Mouse (Mus musculus) heart, embryonic 12.5 days (tissue): ENCODE data around the gene Actn1. TPM values are rescaled to one million over a fixed set of nuclear protein-coding genes. Genes with fewer than 3 reads are reported as not detected.

ENCODE experiments used
- ATAC-seq: fragments of 200-750 bp; cut with Nextera tagmentation; 2 replicates; pipeline ENCODE4 v1.8.0; 2017; ENCODE audit warnings: moderate TSS enrichment, moderate library complexity; ENCODE audit not compliant: insufficient number of reproducible peaks, low FRiP score
- H3K27ac ChIP-seq: fragments of 300-500 bp; sonication (generic); 2 replicates; pipeline ENCODE4 v1.5.1; 2016; ENCODE audit warnings: mild to moderate bottlenecking, moderate library complexity; ENCODE audit not compliant: poor library complexity, severe bottlenecking
- H3K27me3 ChIP-seq: fragments of 300-500 bp; sonication (generic); replicated peaks from 2 replicates; pipeline ENCODE4 v1.6.1; 2016; ENCODE audit warnings: mild to moderate bottlenecking, moderate library complexity
- H3K36me3 ChIP-seq: fragments of 300-500 bp; sonication (generic); 2 replicates; pipeline ENCODE4 v1.6.1; 2016; ENCODE audit warnings: mild to moderate bottlenecking, moderate library complexity
- H3K4me1 ChIP-seq: fragments of 300-500 bp; sonication (generic); replicated peaks from 2 replicates; pipeline ENCODE4 v1.6.1; 2016; ENCODE audit warnings: mild to moderate bottlenecking
- H3K4me2 ChIP-seq: fragments of 300-500 bp; sonication (generic); 2 replicates; pipeline ENCODE4 v1.6.1; 2016; ENCODE audit warnings: mild to moderate bottlenecking, moderate library complexity
- H3K4me3 ChIP-seq: fragments of 300-500 bp; sonication (generic); 2 replicates; pipeline ENCODE4 v1.5.1; 2016; ENCODE audit warnings: mild to moderate bottlenecking
- H3K9ac ChIP-seq: fragments of 300-500 bp; sonication (generic); 2 replicates; pipeline ENCODE4 v1.6.1; 2016; ENCODE audit warnings: mild to moderate bottlenecking, moderate library complexity
- H3K9me3 ChIP-seq: fragments of 300-500 bp; sonication (generic); replicated peaks from 2 replicates; pipeline ENCODE4 v1.6.1; 2016; ENCODE audit warnings: mild to moderate bottlenecking, moderate library complexity
- WGBS: fragments of 180-500 bp; shearing (Covaris S2); methylation state at CpG from one replicate; pipeline ENCODE4 v1.1.7; 2016; 5-methylcytosine and 5-hydroxymethylcytosine counted together
- polyA plus RNA-seq: library from polyadenylated mRNA; unstranded; fragments of >200 nt; fragmentation: Nextera tagmentation; extraction: Ambion mirVana; gene quantifications from 2 replicates; pipeline ENCODE4 v1.2.1, GENCODE M21; 2016

Actn1 gene
- polyA plus RNA-seq, 1 experiment from 2014 or later: 63.6 TPM

- Histone ChIP-seq H3K27me3 (no peaks in the 10 kb centered on the region), H3K4me1 (no peaks in the 10 kb centered on the region), H3K9me3 (peaks cover 7% of the 10 kb centered on the region; the same call in 1 of the 2 replicates), H3K9ac (no peak overlapping the region), H3K36me3 (no peaks in the 10 kb centered on the region), H3K4me3 (no peak overlapping the region), H3K4me2 (no peak overlapping the region), H3K27ac (no peak overlapping the region)
- WGBS: 80% methylated on average over 6 of the region's 6 CpGs
- no peak for ATAC-seq
These were observed 107.1 kb downstream of the Actn1 start for GRCm38 (mm10) chr12:80153078-80153477.

- Histone ChIP-seq H3K27ac (no peak overlapping the region), H3K4me3 (no peak overlapping the region), H3K27me3 (no peaks in the 10 kb centered on the region), H3K9me3 (peaks cover 7% of the 10 kb centered on the region; the same call in 1 of the 2 replicates), H3K4me1 (peaks cover 3% of the 10 kb centered on the region; the same call in 1 of the 2 replicates), H3K9ac (no peak overlapping the region), H3K36me3 (no peaks in the 10 kb centered on the region), H3K4me2 (no peak overlapping the region)
- ATAC-seq: no peak
- WGBS: 87% methylated on average over 6 of the region's 6 CpGs
These were observed 108.3 kb downstream of the Actn1 start for GRCm38 (mm10) chr12:80151821-80152220.

- ATAC-seq: peak; percentile 44; the same call in 1 of the 2 replicates
- Histone ChIP-seq H3K36me3 (no peaks in the 10 kb centered on the region), H3K27me3 (no peaks in the 10 kb centered on the region), H3K9ac (no peak overlapping the region), H3K9me3 (peaks cover 7% of the 10 kb centered on the region; the same call in 1 of the 2 replicates), H3K4me1 (peaks cover 10% of the 10 kb centered on the region; the same call in 1 of the 2 replicates), H3K4me3 (no peak overlapping the region), H3K27ac (no peak overlapping the region), H3K4me2 (peak overlapping the region; percentile 14; the same call in 1 of the 2 replicates)
- 28% methylated on average over 8 of the region's 8 CpGs for WGBS
These were observed 109.5 kb downstream of the Actn1 start for GRCm38 (mm10) chr12:80150624-80151023.

- no peak overlapping the region for H3K27ac ChIP-seq
- H3K4me3 ChIP-seq: no peak overlapping the region
- H3K36me3 ChIP-seq: no peaks in the 10 kb centered on the region
- H3K4me2 ChIP-seq: no peak overlapping the region
- H3K9me3 ChIP-seq: peaks cover 7% of the 10 kb centered on the region; the same call in 1 of the 2 replicates
- 81% methylated on average over 11 of the region's 11 CpGs for WGBS
- no peak overlapping the region for H3K9ac ChIP-seq
- no peaks in the 10 kb centered on the region for H3K27me3 ChIP-seq
- no peak for ATAC-seq
- H3K4me1 ChIP-seq: peaks cover 10% of the 10 kb centered on the region; the same call in 1 of the 2 replicates
These were observed 112.5 kb downstream of the Actn1 start for GRCm38 (mm10) chr12:80147563-80148214.

- WGBS: 40% methylated on average over 21 of the region's 21 CpGs
- H3K27ac ChIP-seq: no peak overlapping the region
- ATAC-seq: no peak
These were observed 113.6 kb downstream of the Actn1 start for GRCm38 (mm10) chr12:80146227-80147223.

GRCm38 (mm10) chr12:80145365-80145764 lies 114.8 kb downstream of the Actn1 start:
- ATAC-seq: no peak
- Histone ChIP-seq H3K9me3 (no peaks in the 10 kb centered on the region), H3K4me3 (no peak overlapping the region), H3K4me2 (no peak overlapping the region), H3K27ac (no peak overlapping the region), H3K4me1 (peaks cover 16% of the 10 kb centered on the region; the same call in 1 of the 2 replicates), H3K36me3 (no peaks in the 10 kb centered on the region), H3K27me3 (no peaks in the 10 kb centered on the region), H3K9ac (no peak overlapping the region)
- WGBS: 83% methylated on average over 8 of the region's 8 CpGs

More at GRCm38 (mm10) chr12:80146227-80147223, 113.6 kb downstream of the Actn1 start:
- Histone ChIP-seq H3K4me2 (no peak overlapping the region), H3K4me3 (no peak overlapping the region), H3K9ac (no peak overlapping the region), H3K9me3 (no peaks in the 10 kb centered on the region), H3K4me1 (peaks cover 10% of the 10 kb centered on the region; the same call in 1 of the 2 replicates), H3K36me3 (no peaks in the 10 kb centered on the region), H3K27me3 (no peaks in the 10 kb centered on the region)

GRCm38 (mm10) chr12:80144846-80145245 lies 115.3 kb downstream of the Actn1 start:
- WGBS: 67% methylated on average over 3 of the region's 3 CpGs
- no peak overlapping the region for H3K27ac ChIP-seq

GRCm38 (mm10) chr12:80141470-80141869 lies 118.7 kb downstream of the Actn1 start:
- no peak for ATAC-seq
- 19% methylated on average over 7 of the region's 7 CpGs for WGBS

More at GRCm38 (mm10) chr12:80144846-80145245, 115.3 kb downstream of the Actn1 start:
- no peak overlapping the region for H3K4me2 ChIP-seq
- peaks cover 16% of the 10 kb centered on the region; the same call in 1 of the 2 replicates for H3K4me1 ChIP-seq
- no peak for ATAC-seq
- H3K9me3 ChIP-seq: no peaks in the 10 kb centered on the region
- H3K4me3 ChIP-seq: no peak overlapping the region
- H3K36me3 ChIP-seq: no peaks in the 10 kb centered on the region
- no peaks in the 10 kb centered on the region for H3K27me3 ChIP-seq
- H3K9ac ChIP-seq: no peak overlapping the region

GRCm38 (mm10) chr12:80141011-80141410 lies 119.2 kb downstream of the Actn1 start:
- no peak overlapping the region for H3K4me3 ChIP-seq
- H3K27me3 ChIP-seq: no peaks in the 10 kb centered on the region
- H3K4me1 ChIP-seq: peaks cover 26% of the 10 kb centered on the region
- H3K36me3 ChIP-seq: no peaks in the 10 kb centered on the region
- no peak for ATAC-seq
- WGBS: 73% methylated on average over 8 of the region's 8 CpGs
- H3K9me3 ChIP-seq: no peaks in the 10 kb centered on the region
- no peak overlapping the region for H3K4me2 ChIP-seq
- H3K9ac ChIP-seq: no peak overlapping the region
- no peak overlapping the region for H3K27ac ChIP-seq

More at GRCm38 (mm10) chr12:80141470-80141869, 118.7 kb downstream of the Actn1 start:
- no peak overlapping the region for H3K4me2 ChIP-seq
- no peaks in the 10 kb centered on the region for H3K27me3 ChIP-seq
- no peak overlapping the region for H3K27ac ChIP-seq
- H3K4me1 ChIP-seq: peaks cover 25% of the 10 kb centered on the region
- H3K36me3 ChIP-seq: no peaks in the 10 kb centered on the region
- no peak overlapping the region for H3K9ac ChIP-seq
- no peak overlapping the region for H3K4me3 ChIP-seq
- no peaks in the 10 kb centered on the region for H3K9me3 ChIP-seq

- no peak for ATAC-seq
- Histone ChIP-seq H3K4me1 (peaks cover 33% of the 10 kb centered on the region), H3K4me2 (no peak overlapping the region), H3K9me3 (no peaks in the 10 kb centered on the region), H3K9ac (no peak overlapping the region), H3K27me3 (no peaks in the 10 kb centered on the region), H3K27ac (no peak overlapping the region), H3K4me3 (no peak overlapping the region), H3K36me3 (no peaks in the 10 kb centered on the region)
- 67% methylated on average over 1 of the region's 1 CpGs for WGBS
These were observed 122.4 kb downstream of the Actn1 start for GRCm38 (mm10) chr12:80137744-80138143.

- Histone ChIP-seq H3K4me1 (peaks cover 33% of the 10 kb centered on the region), H3K27ac (peak overlapping the region; percentile 79), H3K4me3 (no peak overlapping the region), H3K9me3 (no peaks in the 10 kb centered on the region), H3K9ac (no peak overlapping the region), H3K4me2 (no peak overlapping the region), H3K36me3 (no peaks in the 10 kb centered on the region), H3K27me3 (no peaks in the 10 kb centered on the region)
- no peak for ATAC-seq
- WGBS: 74% methylated on average over 6 of the region's 6 CpGs
These were observed 122.9 kb downstream of the Actn1 start for GRCm38 (mm10) chr12:80137246-80137645.
